8 mouse cellular contexts compared by ENCODE assay signal in genomic region chr13:60602416-60603251, GRCm38 (mm10). TPM values are rescaled to one million over a fixed set of nuclear protein-coding genes. Genes with fewer than 3 reads are reported as not detected.
DNase-seq lines count a peak whose midpoint lies in the region; ATAC-seq and TF ChIP-seq lines count a peak whose summit lies in the region.

No protein-coding gene starts in this region.

- 5% methylated on average over 34 of the region's 34 CpGs for WGBS in liver, adult 2 months
- WGBS in midbrain, embryonic 16.5 days, result 3% methylated on average over 34 of the region's 34 CpGs

- peak overlapping the region; percentile 96 for H3K9ac ChIP-seq in liver, adult 2 months (ENCODE audit: low read depth, low read length)
- H3K9ac ChIP-seq in midbrain, embryonic 16.5 days (ENCODE audit: low read depth, low read length), result peak overlapping the region; percentile 97

- H3K4me2 ChIP-seq in midbrain, embryonic 16.5 days (ENCODE audit: low read length), result peak overlapping the region; percentile 55

- peak; percentile 51; the same call in 1 of the 2 replicates for ATAC-seq in frontal cortex, adult (ENCODE audit: low TSS enrichment)
- ATAC-seq in inflammation-experienced regulatory T-cells, adult 6 months, result peak; percentile 14
- peak; percentile 72 for ATAC-seq in midbrain, embryonic 16.5 days

- no peak for TF ChIP-seq CTCF in liver, adult 2 months (IDR thresholded peaks at IDR 0.05; ENCODE audit: low read depth, low read length)

- H3K79me2 ChIP-seq in liver, adult 2 months (ENCODE audit: control insufficient read depth, insufficient read depth, low read length), result peaks cover 31% of the 10 kb centered on the region; the same call in 1 of the 2 replicates

- peak; percentile 55 to 63 for DNase-seq in layer of hippocampus, postnatal 10 days (ENCODE audit: low spot score in 2 of 2)
- no peak for DNase-seq in layer of hippocampus, adult 9-11 months
- DNase-seq in cerebellum, adult 11-12 months, result peak; percentile 14
- peak; percentile 84 for DNase-seq in liver, adult 2 months (ENCODE audit: extremely low read depth, low read depth, low spot score)
- DNase-seq in thymus, postnatal 14 days, result peak; percentile 69

- no peaks in the 10 kb centered on the region for H3K9me3 ChIP-seq in midbrain, embryonic 16.5 days (replicated peaks; ENCODE audit: control insufficient read depth, low read length, poor library complexity, severe bottlenecking)

- no peak for TF ChIP-seq POLR2A in liver, adult 2 months (IDR thresholded peaks at IDR 0.05; ENCODE audit: extremely low read depth, insufficient read depth, low read length)

- peak overlapping the region; percentile 69 for H3K4me3 ChIP-seq in liver, adult 2 months (ENCODE audit: insufficient read depth, low read depth, low read length)
- peak overlapping the region; percentile 75 for H3K4me3 ChIP-seq in midbrain, embryonic 16.5 days (ENCODE audit: low read depth, low read length)

- H3K4me1 ChIP-seq in liver, adult 2 months (ENCODE audit: control insufficient read depth, insufficient read depth, low read length), result peaks cover 31% of the 10 kb centered on the region
- H3K4me1 ChIP-seq in midbrain, embryonic 16.5 days (ENCODE audit: control insufficient read depth, insufficient read depth, low read length), result peaks cover 22% of the 10 kb centered on the region

- H3K36me3 ChIP-seq in liver, adult 2 months (ENCODE audit: control insufficient read depth, insufficient read depth, low read length), result no peaks in the 10 kb centered on the region
- no peaks in the 10 kb centered on the region for H3K36me3 ChIP-seq in midbrain, embryonic 16.5 days (ENCODE audit: control insufficient read depth, insufficient read depth, low read length)

- no peaks in the 10 kb centered on the region for H3K27me3 ChIP-seq in liver, adult 2 months (ENCODE audit: control insufficient read depth, insufficient read depth, low read length)
- no peaks in the 10 kb centered on the region for H3K27me3 ChIP-seq in midbrain, embryonic 16.5 days (ENCODE audit: control insufficient read depth, insufficient read depth, low read depth, low read length)

- H3K27ac ChIP-seq in liver, adult 2 months (replicated peaks; ENCODE audit: insufficient read depth, low read depth, low read length), result peak overlapping the region; percentile 87
- H3K27ac ChIP-seq in midbrain, embryonic 16.5 days (ENCODE audit: low read length), result peak overlapping the region; percentile 96

RNA-seq across cellular contexts. Expression of gene Dapk1, which starts 0.9 kb away (rescaled TPM):
- 10 to 100 TPM; 73.9 to 77.4 TPM for total RNA-seq in layer of hippocampus, postnatal 10 days (2021)
- 1 to 10 TPM in 1 of 3 experiments, under 1 TPM in 1, not detected in 1; 0.45 to 1.4 TPM for polyA plus RNA-seq in inflammation-experienced regulatory T-cells, adult 6 months (2017; shearing (Covaris generic))
- 23.0 and 36.8 TPM in 2 replicates for total RNA-seq in liver, adult 2 months (2014; rRNA removed)
- polyA plus RNA-seq in liver, adult 2 months (2012; rRNA removed), result 80.5 and 91.7 TPM in 2 replicates
- polyA plus RNA-seq in midbrain, embryonic 16.5 days (2015; fragmentation: Nextera tagmentation; extraction: Ambion mirVana), result 44.6 and 47.5 TPM in 2 replicates

Comparison
In these comparisons a context has a peak if more than half of its experiments do, and no peak if none do; other contexts are left out.
1. ATAC-seq: peak in every context shown above with its lines; median percentile 72 in midbrain, embryonic 16.5 days; 51 in frontal cortex, adult; 14 in inflammation-experienced regulatory T-cells, adult 6 months.
2. RNA of gene Dapk1, which starts 0.9 kb away (polyA plus RNA-seq): 80.5 to 91.7 TPM in liver, adult 2 months and 44.6 to 47.5 TPM in midbrain, embryonic 16.5 days; 0.45 to 1.4 TPM in inflammation-experienced regulatory T-cells, adult 6 months; every median in the first group is over 10 times any median in the second.